Mouse (Mus musculus): ENCODE measurements around the gene Gm5065. TPM values are rescaled to one million over a fixed set of nuclear protein-coding genes. Genes with fewer than 3 reads are reported as not detected.

Gm5065 gene
- not detected in 2 replicates for polyA plus RNA-seq (2016; fragmentation: Nextera tagmentation; extraction: Ambion mirVana)

DNA sequence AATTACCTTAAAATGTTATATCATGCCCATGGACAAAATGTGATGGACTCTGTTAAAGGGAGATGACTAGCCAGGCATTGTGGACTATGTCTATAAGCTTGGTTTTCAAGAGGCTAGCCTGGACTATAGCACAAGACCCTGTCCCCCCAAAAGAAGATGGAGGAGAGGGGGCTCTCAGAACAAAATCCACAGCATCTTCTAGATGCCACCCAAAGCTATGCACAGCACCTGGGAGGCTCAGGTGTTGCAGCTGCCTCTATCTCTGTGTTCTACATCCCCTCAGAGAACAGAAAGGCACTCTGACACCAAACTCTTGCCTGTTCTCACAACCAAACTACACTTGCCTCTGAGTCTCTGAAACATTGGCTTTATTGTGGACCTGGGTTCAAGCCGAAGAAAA lies at the start of gene Gm5065:
Gm5065 (plus strand) TSS at position 301 of the 400 bp plus-strand sequence.
- no peaks in the 10 kb centered on the region for H3K4me1 ChIP-seq
- DNase-seq (ENCODE audit: low spot score) = no peak
- H3K27me3 ChIP-seq (ENCODE audit: low read depth, poor library complexity, severe bottlenecking) = no peaks in the 10 kb centered on the region
- no peak within 1 kb of the TSS for H3K4me3 ChIP-seq
- 91% methylated on average over 1 of the region's 1 CpGs for WGBS
- no peaks in the 10 kb centered on the region for H3K36me3 ChIP-seq
- no peak within 1 kb of the TSS for H3K27ac ChIP-seq
- H3K9me3 ChIP-seq (replicated peaks) = peaks cover 19% of the 10 kb centered on the region

- Histone ChIP-seq H3K27me3 (ENCODE audit: low read depth, poor library complexity, severe bottlenecking) (no peaks in the 10 kb centered on the region), H3K9me3 (replicated peaks) (peaks cover 1% of the 10 kb centered on the region; the same call in 1 of the 2 replicates), H3K4me3 (no peak overlapping the region), H3K36me3 (no peaks in the 10 kb centered on the region), H3K27ac (no peak overlapping the region), H3K4me1 (no peaks in the 10 kb centered on the region)
- DNase-seq (ENCODE audit: low spot score) = no peak
- WGBS = 86% methylated on average over 1 of the region's 1 CpGs
Observed at GRCm38 (mm10) chr7:5327511-5327910, 22.8 kb upstream of the Gm5065 start.

GRCm38 (mm10) chr7:5350935-5351334 lies 598 bp downstream of the Gm5065 start, which contains the start of gene Nlrp2:
Gene Nlrp2, minus strand, starts transcription at chr7:5351035.
- WGBS = 79% methylated on average over 4 of the region's 4 CpGs
- no peak within 1 kb of the TSS for H3K27ac ChIP-seq
- no peak within 1 kb of the TSS for H3K4me3 ChIP-seq
- H3K27me3 ChIP-seq (ENCODE audit: low read depth, poor library complexity, severe bottlenecking) = no peaks in the 10 kb centered on the region
- H3K9me3 ChIP-seq (replicated peaks) = peaks cover 23% of the 10 kb centered on the region
- H3K4me1 ChIP-seq = no peaks in the 10 kb centered on the region
- DNase-seq (ENCODE audit: low spot score) = no peak
- H3K36me3 ChIP-seq = no peaks in the 10 kb centered on the region

- Histone ChIP-seq H3K4me3 (no peak overlapping the region), H3K27ac (no peak overlapping the region), H3K36me3 (no peaks in the 10 kb centered on the region), H3K4me1 (no peaks in the 10 kb centered on the region), H3K9me3 (replicated peaks) (peaks cover 15% of the 10 kb centered on the region), H3K27me3 (ENCODE audit: low read depth, poor library complexity, severe bottlenecking) (no peaks in the 10 kb centered on the region)
- 92% methylated on average over 5 of the region's 5 CpGs for WGBS
- DNase-seq (ENCODE audit: low spot score) = no peak
Observed at GRCm38 (mm10) chr7:5363599-5363998, 13.3 kb downstream of the Gm5065 start.

DNA sequence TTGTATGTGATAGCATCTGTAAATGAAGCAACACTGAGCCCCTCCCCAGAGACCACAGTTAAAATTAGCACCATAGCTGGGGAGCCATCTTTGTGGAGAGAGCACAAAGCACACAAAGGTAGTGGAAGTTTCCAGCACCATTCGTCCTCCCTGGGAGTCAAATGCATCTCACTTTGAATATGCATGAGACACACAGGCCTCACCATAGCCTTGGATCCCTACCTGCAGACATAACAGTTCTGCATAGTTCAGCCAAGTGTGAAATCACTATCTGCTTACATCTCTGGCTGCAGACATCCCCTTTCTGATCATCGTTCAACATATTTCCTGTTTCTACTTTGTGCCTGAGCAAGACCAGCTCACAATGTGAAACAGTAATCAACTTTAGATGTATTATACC lies 16.4 kb downstream of the Gm5065 start:
- WGBS = 81% methylated on average over 2 of the region's 2 CpGs
- Histone ChIP-seq H3K4me1 (no peaks in the 10 kb centered on the region), H3K27ac (no peak overlapping the region), H3K27me3 (ENCODE audit: low read depth, poor library complexity, severe bottlenecking) (no peaks in the 10 kb centered on the region), H3K4me3 (no peak overlapping the region), H3K36me3 (no peaks in the 10 kb centered on the region), H3K9me3 (replicated peaks) (peaks cover 15% of the 10 kb centered on the region)
- no peak for DNase-seq (ENCODE audit: low spot score)

DNA sequence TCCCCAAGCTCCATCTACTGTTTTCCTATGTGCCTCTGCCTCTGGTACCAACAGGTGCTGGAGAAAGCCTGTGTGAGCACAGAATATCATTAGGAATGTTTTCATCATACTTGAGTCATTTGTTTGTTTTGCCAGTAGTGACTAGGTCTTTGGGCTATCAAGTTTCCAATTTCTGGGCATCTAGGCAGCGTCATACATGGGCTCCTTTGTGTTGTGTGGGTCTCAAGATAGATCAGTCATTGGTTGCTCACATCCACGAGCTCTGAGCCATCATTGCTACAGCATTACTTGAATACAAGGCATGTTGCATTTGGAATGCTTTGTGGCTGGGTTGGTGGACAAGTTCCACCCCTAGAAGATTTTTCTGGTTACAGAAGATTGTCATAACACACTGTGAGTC lies 55.9 kb downstream of the Gm5065 start:
- no peaks in the 10 kb centered on the region for H3K27me3 ChIP-seq (ENCODE audit: low read depth, poor library complexity, severe bottlenecking)
- no peaks in the 10 kb centered on the region for H3K4me1 ChIP-seq
- H3K4me3 ChIP-seq = no peak overlapping the region
- no peak overlapping the region for H3K27ac ChIP-seq
- 50% methylated on average over 2 of the region's 2 CpGs for WGBS
- no peaks in the 10 kb centered on the region for H3K36me3 ChIP-seq
- peaks cover 6% of the 10 kb centered on the region; the same call in 1 of the 2 replicates for H3K9me3 ChIP-seq (replicated peaks)
- no peak for DNase-seq (ENCODE audit: low spot score)

Other genes with a start within 250 kb of the Gm5065 start
- gene Rfpl4, start 233.6 kb upstream of the Gm5065 start, polyA plus RNA-seq (2016; fragmentation: Nextera tagmentation; extraction: Ambion mirVana) = not detected in 2 replicates
- gene Rasl2-9, start 224.6 kb upstream of the Gm5065 start, polyA plus RNA-seq (2016; fragmentation: Nextera tagmentation; extraction: Ambion mirVana) = 0.20 and 0.53 TPM in 2 replicates
- 0.05 TPM in 1 of 2 replicates, not detected in the other for gene Vmn1r55, start 200.9 kb upstream of the Gm5065 start, polyA plus RNA-seq (2016; fragmentation: Nextera tagmentation; extraction: Ambion mirVana)
- gene Vmn1r56, start 153.8 kb upstream of the Gm5065 start, polyA plus RNA-seq (2016; fragmentation: Nextera tagmentation; extraction: Ambion mirVana) = not detected in 2 replicates
- gene Vmn1r57, start 132.0 kb upstream of the Gm5065 start, polyA plus RNA-seq (2016; fragmentation: Nextera tagmentation; extraction: Ambion mirVana) = not detected in 2 replicates
- gene Nlrp2, start 498 bp downstream of the Gm5065 start, polyA plus RNA-seq (2016; fragmentation: Nextera tagmentation; extraction: Ambion mirVana) = not detected in 2 replicates
- not detected in 2 replicates for gene Vmn1r58, start 62.9 kb downstream of the Gm5065 start, polyA plus RNA-seq (2016; fragmentation: Nextera tagmentation; extraction: Ambion mirVana)
- gene Vmn1r59, start 106.2 kb downstream of the Gm5065 start, polyA plus RNA-seq (2016; fragmentation: Nextera tagmentation; extraction: Ambion mirVana) = not detected in 2 replicates
- gene Vmn2r28, start 143.4 kb downstream of the Gm5065 start, polyA plus RNA-seq (2016; fragmentation: Nextera tagmentation; extraction: Ambion mirVana) = not detected in 2 replicates
- gene Vmn1r60, start 196.8 kb downstream of the Gm5065 start, polyA plus RNA-seq (2016; fragmentation: Nextera tagmentation; extraction: Ambion mirVana) = not detected in 2 replicates